Mouse (Mus musculus): ENCODE data around the gene Dip2b.

GRCm38 (mm10) chr15:100215092-100215491 is 176.6 kb downstream of the Dip2b start:
- no peak for TF ChIP-seq POLR2A (IDR thresholded peaks at IDR 0.05; ENCODE audit: insufficient read depth, low read depth, low read length)
- TF ChIP-seq CTCF (IDR thresholded peaks at IDR 0.05) = no peak
